ENCODE assay signal across 1 mouse cellular context in the genomic region with DNA sequence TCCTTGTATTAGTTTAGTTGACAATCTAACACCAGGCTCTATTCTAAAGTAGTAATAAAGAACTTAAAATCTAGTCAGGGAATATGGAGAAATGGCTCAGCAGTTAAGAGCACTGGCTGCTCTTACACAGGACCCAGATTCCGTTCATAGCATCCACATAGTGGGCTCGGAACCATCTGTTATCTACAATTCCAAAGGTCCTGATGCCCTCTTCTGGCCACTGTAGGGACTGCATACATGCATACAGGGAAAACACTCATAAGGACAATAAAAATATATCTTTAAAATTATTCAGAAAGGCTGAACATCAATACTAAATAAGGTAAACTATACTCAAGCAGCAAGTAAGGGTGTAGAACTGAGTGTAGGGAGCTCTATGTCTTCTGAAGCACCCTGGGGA.
TF ChIP-seq lines count a peak whose summit lies in the region.

No protein-coding gene starts in this region.

TF ChIP-seq in MEL, 35 proteins besides CTCF, POLR2A, EP300 and RAD21:
- TF ChIP-seq MAX (IDR thresholded peaks at IDR 0.05; ENCODE audit: low read length) = no peak
- TF ChIP-seq RCOR1 (IDR thresholded peaks at IDR 0.05; ENCODE audit: low read depth, low read length) = no peak
- no peak for TF ChIP-seq TCF12 (IDR thresholded peaks at IDR 0.05; ENCODE audit: low read depth, low read length)
- TF ChIP-seq GATA1 (IDR thresholded peaks at IDR 0.05; ENCODE audit: low read depth, low read length) = 0 out of 2 replicates have a peak, but pooled peaks have one; percentile 14
- no peak for TF ChIP-seq GABPA (IDR thresholded peaks at IDR 0.05; ENCODE audit: low read depth, low read length)
- no peak for TF ChIP-seq USF1 (IDR thresholded peaks at IDR 0.05; ENCODE audit: low read depth, low read length)
- no peak for TF ChIP-seq USF2 (IDR thresholded peaks at IDR 0.05; ENCODE audit: borderline replicate concordance in 1 of 2, insufficient read depth in 1 of 2, low read depth in 1 of 2, low read length in 2 of 2)
- TF ChIP-seq MYB (IDR thresholded peaks at IDR 0.05; ENCODE audit: low read depth, low read length) = no peak
- TF ChIP-seq POLR2AphosphoS2 (IDR thresholded peaks at IDR 0.05; ENCODE audit: low read length) = no peak
- TF ChIP-seq ELF1 (IDR thresholded peaks at IDR 0.05; ENCODE audit: low read depth, low read length) = no peak
- no peak for TF ChIP-seq E2F4 (IDR thresholded peaks at IDR 0.05; ENCODE audit: borderline replicate concordance, low read depth, low read length)
- TF ChIP-seq SMC3 (IDR thresholded peaks at IDR 0.05; ENCODE audit: low read depth, low read length) = 0 out of 2 replicates have a peak, but pooled peaks have one; percentile 12
